Mouse (Mus musculus) testis, postnatal 10 days (tissue): ENCODE results near the gene Nudt2.
"Not testable (repeated sequence)": the region's sequence is repeated elsewhere in the genome, so short reads cannot be mapped to it uniquely, and the experiment has no call there.

Experiments used
- DNase-seq: peaks from one replicate; pipeline ENCODE4 v3.0.0; 2021; ENCODE audit warnings: low spot score

Gene Nudt2

DNA sequence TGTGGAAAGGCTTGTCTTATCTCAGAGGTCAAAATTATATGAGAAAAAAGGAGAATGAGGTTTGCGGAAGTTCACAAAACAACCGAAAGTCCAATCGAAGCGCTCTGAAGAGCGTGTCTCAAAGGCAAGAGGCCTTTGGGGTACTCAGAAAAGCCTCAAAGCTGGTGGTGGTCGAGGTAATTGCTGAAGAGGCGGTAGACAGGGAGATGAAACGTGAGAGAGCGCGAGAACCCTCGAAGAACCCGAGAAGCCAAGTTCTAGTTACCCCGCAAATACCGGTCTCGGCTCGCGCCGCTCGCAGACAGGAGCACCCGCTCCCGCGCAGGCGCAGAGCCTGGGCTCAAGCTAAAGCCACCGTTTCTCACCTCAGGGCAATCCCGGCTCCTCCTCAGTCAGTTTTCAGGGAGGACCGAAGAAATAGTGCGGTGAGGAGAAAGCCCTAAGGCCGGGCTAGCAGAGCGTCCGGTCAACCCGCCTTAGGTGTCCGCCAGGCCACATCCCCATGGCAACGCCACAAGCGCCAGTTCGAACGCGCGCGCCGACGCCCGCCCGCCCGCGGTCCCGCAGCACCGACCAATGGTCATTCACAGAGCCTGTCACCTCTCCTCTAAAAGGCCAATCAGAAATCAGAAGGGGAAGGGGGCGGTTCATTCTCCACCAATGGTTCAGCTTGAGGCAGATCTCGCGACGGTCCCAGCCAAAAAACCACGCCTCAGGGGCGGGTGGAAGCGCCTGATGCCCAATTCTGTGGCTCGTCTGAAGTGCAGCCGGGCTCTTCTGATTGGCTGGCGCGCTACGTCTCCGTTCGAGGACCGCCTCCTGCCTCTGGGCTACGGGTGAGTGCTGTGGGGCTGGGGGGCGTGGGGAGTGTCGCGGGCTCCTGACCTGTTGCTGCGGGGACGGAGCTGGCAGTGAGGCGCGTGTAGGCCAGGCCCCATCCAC is at the start of gene Nudt2, which contains the start of gene Kif24:
Nudt2 (plus strand) TSS at position 807 of the 942 bp plus-strand sequence.
Kif24 (minus strand) TSS at position 543 of the 942 bp plus-strand sequence.
- peak; percentile 96 for DNase-seq

DNA sequence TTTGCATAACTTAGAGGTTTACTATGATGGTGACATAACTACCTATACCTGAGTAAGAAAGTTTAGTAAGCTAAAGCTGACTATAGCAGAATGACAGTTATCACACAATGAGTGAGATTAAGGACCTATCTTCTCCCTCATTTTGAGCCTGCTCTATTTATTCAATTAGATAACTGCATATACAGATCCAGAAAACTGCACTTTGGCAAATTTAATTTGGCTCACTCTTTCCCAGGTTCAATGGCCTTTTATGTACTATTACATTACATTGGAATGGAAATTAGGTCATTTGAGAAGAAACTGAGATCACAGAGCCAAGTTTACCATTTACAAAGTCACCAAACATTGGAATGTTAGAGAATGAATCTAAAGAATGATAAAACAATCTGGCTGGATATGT is 48.0 kb upstream of the Nudt2 start:
- DNase-seq, result no peak

GRCm38 (mm10) chr4:41438931-41439330 is 26.0 kb upstream of the Nudt2 start:
- DNase-seq, result no peak

- no peak for DNase-seq
Observed at GRCm38 (mm10) chr4:41442790-41443302, 22.1 kb upstream of the Nudt2 start.

DNA sequence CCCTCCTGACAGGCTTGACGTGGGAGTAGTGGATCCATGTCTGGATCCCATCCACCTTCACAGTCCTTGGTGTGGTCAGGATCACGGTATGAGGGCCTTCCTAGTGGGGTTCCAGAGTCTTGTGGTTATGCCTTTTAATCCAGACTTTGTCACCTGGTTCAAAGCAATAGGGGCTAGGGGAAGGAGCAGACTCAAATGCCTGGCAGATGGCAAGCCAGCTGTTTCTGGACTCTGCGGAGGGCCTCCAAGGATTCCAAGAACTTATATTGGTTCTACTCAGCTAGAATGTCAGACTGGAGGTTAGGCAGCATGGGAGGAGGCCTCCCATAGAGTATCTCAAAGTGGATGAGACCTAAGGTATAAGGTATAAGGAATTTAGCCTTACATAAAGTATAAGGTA is 17.4 kb upstream of the Nudt2 start:
- no peak for DNase-seq

- DNase-seq, result no peak
Observed at GRCm38 (mm10) chr4:41460690-41461089, 4.3 kb upstream of the Nudt2 start.

- DNase-seq, result not testable (repeated sequence)
Observed at GRCm38 (mm10) chr4:41463051-41463738, 1.8 kb upstream of the Nudt2 start.

GRCm38 (mm10) chr4:41465287-41465665 is 325 bp downstream of the Nudt2 start:
- DNase-seq, result no peak

DNA sequence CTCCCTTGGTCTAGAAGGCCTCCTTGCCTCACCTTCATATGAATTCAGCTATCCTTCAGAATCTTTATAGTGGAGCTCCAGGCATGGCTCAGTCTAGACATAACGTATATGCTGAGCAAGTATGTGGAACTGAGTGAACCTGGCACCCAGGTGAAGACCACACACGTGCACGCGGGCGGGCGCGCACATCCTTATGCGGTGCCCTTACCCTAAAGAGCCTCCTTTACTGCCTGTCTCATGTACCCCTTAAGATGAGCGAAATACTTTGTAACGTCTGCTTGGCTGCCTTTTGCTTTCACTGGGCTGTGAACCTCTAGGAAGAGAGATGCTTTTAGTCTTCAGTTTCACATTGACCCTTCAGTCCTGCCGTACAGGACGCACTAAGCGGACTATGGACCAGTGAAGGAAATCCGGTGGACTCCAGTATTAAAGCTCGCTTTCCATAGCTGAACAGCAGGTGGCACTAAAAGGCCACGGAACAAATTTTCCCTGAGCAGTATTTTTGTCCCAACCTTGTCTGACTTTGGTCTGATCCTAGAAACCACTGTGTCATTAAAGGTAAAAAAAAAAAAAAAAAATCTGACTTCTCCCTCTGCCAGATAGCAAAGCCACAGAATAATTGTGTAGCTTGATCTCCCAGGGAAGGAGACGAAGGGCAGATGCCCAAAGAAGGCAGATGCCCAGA is 3.6 kb downstream of the Nudt2 start:
- peak; percentile 74 for DNase-seq

- no peak for DNase-seq
Observed at GRCm38 (mm10) chr4:41469199-41469598, 4.2 kb downstream of the Nudt2 start.

- no peak for DNase-seq
Observed at GRCm38 (mm10) chr4:41470051-41470683, 5.2 kb downstream of the Nudt2 start.

GRCm38 (mm10) chr4:41470684-41471383 is 5.9 kb downstream of the Nudt2 start:
- no peak for DNase-seq

DNA sequence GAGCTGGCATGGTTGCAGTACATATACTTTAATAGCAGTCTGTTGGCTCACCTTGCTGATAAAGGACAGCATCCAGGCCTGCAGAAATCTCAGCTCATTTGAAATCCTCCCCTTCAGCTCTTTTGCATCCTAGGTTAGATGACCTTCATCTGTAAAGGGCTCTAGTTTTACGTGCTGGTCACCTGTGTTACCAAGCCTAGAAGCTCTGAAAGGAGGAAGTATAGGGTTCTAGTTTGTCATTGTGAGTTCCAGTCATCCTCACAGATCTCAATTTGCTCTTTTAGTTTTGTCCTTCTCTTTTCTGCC is 6.4 kb downstream of the Nudt2 start:
- DNase-seq, result no peak

DNA sequence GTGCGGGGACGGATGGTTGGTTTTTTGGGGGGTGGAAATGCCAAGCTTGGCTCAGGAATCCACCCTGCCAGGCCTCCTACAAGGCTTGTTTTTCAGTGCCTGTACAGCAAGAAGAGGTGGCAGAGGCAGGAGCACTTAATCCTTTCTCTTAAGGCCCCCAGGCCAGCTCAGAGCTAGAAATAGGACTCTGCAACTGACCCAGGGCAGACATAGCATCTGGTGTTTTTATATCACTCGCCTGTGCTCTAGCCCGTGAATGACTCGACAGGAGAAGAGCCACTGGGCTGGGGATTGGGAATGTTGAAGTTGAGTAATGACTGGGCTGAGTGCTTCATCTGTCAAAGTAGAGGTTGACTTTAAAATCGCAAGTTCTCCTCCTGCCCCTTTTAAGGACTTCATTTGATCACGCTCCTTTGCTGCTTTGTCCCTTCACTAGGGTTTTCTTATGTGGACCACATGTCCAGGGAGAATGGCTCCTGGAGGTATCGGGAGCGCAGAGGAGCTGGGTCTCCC is 12.8 kb downstream of the Nudt2 start:
- no peak for DNase-seq

GRCm38 (mm10) chr4:41478751-41479455 is 14.0 kb downstream of the Nudt2 start:
- no peak for DNase-seq

- DNase-seq, result no peak
Observed at GRCm38 (mm10) chr4:41479456-41479804, 14.5 kb downstream of the Nudt2 start.

DNA sequence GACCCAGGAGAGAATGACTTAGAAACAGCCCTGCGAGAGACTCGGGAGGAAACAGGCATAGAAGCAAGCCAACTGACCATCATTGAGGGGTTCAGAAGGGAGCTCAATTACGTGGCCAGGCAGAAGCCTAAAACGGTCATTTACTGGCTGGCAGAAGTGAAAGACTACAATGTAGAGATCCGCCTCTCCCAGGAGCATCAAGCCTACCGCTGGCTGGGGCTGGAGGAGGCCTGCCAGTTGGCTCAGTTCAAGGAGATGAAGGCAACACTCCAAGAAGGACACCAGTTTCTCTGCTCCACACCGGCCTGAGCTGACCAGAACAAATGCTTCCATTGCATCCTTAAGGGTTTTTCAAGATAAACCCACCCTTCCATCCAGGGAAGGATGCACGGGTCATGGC is 15.3 kb downstream of the Nudt2 start:
- DNase-seq, result peak; percentile 60

GRCm38 (mm10) chr4:41481601-41482017 is 16.7 kb downstream of the Nudt2 start:
- DNase-seq, result peak; percentile 71

DNA sequence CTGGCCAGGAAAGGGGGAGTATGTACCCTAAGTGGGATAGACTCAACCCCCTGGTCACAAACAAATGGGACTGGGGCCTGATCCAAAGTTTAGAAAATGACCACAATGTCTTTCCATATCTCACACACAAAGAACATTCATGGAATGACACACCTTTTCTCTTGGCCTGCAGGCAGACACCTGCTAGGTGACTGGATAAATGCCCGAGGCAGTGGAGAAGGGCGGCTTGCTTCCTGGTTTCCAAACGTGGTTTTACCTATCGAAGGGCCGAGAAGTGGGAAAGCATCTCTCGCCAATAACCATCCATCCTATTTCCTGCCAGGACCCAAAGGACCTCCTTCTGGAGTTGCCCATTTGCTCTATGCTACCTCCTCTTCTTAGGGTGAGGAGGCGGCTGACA is 28.0 kb downstream of the Nudt2 start:
- DNase-seq, result no peak

GRCm38 (mm10) chr4:41493464-41494116 is 28.6 kb downstream of the Nudt2 start:
- no peak for DNase-seq
